Mouse (Mus musculus): Measurements from ENCODE around the gene Slc17a1. TPM values are rescaled to one million over a fixed set of nuclear protein-coding genes. Genes with fewer than 3 reads are reported as not detected.

The Slc17a1 gene
- polyA plus RNA-seq, 1 experiment from 2014 or later, result not detected

GRCm38 (mm10) chr13:23849299-23849698 is 18.3 kb upstream of the Slc17a1 start:
- Histone ChIP-seq H3K9me3 (ENCODE audit: control insufficient read depth, low read length) (no peaks in the 10 kb centered on the region), H3K27me3 (ENCODE audit: control insufficient read depth, insufficient read depth, low read length) (no peaks in the 10 kb centered on the region), H3K9ac (replicated peaks; ENCODE audit: low read length) (no peak overlapping the region), H3K4me1 (ENCODE audit: control insufficient read depth, insufficient read depth, low read length) (no peaks in the 10 kb centered on the region), H3K27ac (replicated peaks; ENCODE audit: low read depth, low read length) (no peak overlapping the region), H3K4me3 (replicated peaks; ENCODE audit: low read depth, low read length) (no peak overlapping the region), H3K36me3 (ENCODE audit: control insufficient read depth, insufficient read depth, low read length) (no peaks in the 10 kb centered on the region), H3K4me2 (ENCODE audit: low read length) (no peak overlapping the region)
- 92% methylated on average over 2 of the region's 2 CpGs for WGBS
- DNase-seq (no peak), ATAC-seq (ENCODE audit: low FRiP score, low TSS enrichment) (no peak)

GRCm38 (mm10) chr13:23856401-23856800 is 11.1 kb upstream of the Slc17a1 start:
- DNase-seq, result no peak
- H3K9ac ChIP-seq (replicated peaks; ENCODE audit: low read length), result no peak overlapping the region
- H3K9me3 ChIP-seq (ENCODE audit: control insufficient read depth, low read length), result no peaks in the 10 kb centered on the region
- H3K4me1 ChIP-seq (ENCODE audit: control insufficient read depth, insufficient read depth, low read length), result no peaks in the 10 kb centered on the region
- H3K27ac ChIP-seq (replicated peaks; ENCODE audit: low read depth, low read length), result no peak overlapping the region
- no peak for ATAC-seq (ENCODE audit: low FRiP score, low TSS enrichment)
- no peaks in the 10 kb centered on the region for H3K27me3 ChIP-seq (ENCODE audit: control insufficient read depth, insufficient read depth, low read length)
- H3K4me2 ChIP-seq (ENCODE audit: low read length), result no peak overlapping the region
- H3K36me3 ChIP-seq (ENCODE audit: control insufficient read depth, insufficient read depth, low read length), result no peaks in the 10 kb centered on the region
- 63% methylated on average over 3 of the region's 3 CpGs for WGBS
- no peak overlapping the region for H3K4me3 ChIP-seq (replicated peaks; ENCODE audit: low read depth, low read length)

GRCm38 (mm10) chr13:23861815-23862214 is 5.7 kb upstream of the Slc17a1 start:
- no peaks in the 10 kb centered on the region for H3K27me3 ChIP-seq (ENCODE audit: control insufficient read depth, insufficient read depth, low read length)
- H3K36me3 ChIP-seq (ENCODE audit: control insufficient read depth, insufficient read depth, low read length), result no peaks in the 10 kb centered on the region
- ATAC-seq (ENCODE audit: low FRiP score, low TSS enrichment), result no peak
- H3K4me1 ChIP-seq (ENCODE audit: control insufficient read depth, insufficient read depth, low read length), result no peaks in the 10 kb centered on the region
- no peak overlapping the region for H3K27ac ChIP-seq (replicated peaks; ENCODE audit: low read depth, low read length)
- no peaks in the 10 kb centered on the region for H3K9me3 ChIP-seq (ENCODE audit: control insufficient read depth, low read length)
- no peak overlapping the region for H3K9ac ChIP-seq (replicated peaks; ENCODE audit: low read length)
- no peak for DNase-seq
- no peak overlapping the region for H3K4me2 ChIP-seq (ENCODE audit: low read length)
- no peak overlapping the region for H3K4me3 ChIP-seq (replicated peaks; ENCODE audit: low read depth, low read length)

DNA sequence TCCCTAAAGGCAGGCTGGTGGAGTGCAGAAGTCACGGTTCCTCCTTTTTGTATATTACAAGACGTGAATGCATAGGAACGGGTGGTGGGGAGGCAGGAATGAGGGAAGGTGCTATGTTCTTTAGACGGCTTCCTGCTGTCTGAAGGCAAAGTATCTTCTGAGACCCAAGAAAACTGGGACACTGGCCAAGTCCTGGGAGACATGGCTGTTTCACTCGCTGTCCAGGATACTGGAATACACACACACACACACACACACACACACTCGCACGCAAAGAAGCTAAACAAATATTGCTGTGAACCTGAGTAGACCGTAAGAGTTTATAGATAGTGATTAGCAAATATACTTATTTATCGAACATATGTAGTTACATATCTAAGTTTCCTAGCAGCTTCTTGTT is 2.8 kb upstream of the Slc17a1 start:
- H3K27me3 ChIP-seq (ENCODE audit: control insufficient read depth, insufficient read depth, low read length), result no peaks in the 10 kb centered on the region
- no peak overlapping the region for H3K4me2 ChIP-seq (ENCODE audit: low read length)
- H3K9me3 ChIP-seq (ENCODE audit: control insufficient read depth, low read length), result no peaks in the 10 kb centered on the region
- H3K4me3 ChIP-seq (replicated peaks; ENCODE audit: low read depth, low read length), result no peak overlapping the region
- no peak for DNase-seq
- H3K27ac ChIP-seq (replicated peaks; ENCODE audit: low read depth, low read length), result no peak overlapping the region
- WGBS, result 89% methylated on average over 9 of the region's 9 CpGs
- no peaks in the 10 kb centered on the region for H3K4me1 ChIP-seq (ENCODE audit: control insufficient read depth, insufficient read depth, low read length)
- H3K36me3 ChIP-seq (ENCODE audit: control insufficient read depth, insufficient read depth, low read length), result no peaks in the 10 kb centered on the region
- ATAC-seq (ENCODE audit: low FRiP score, low TSS enrichment), result no peak
- H3K9ac ChIP-seq (replicated peaks; ENCODE audit: low read length), result no peak overlapping the region

DNA sequence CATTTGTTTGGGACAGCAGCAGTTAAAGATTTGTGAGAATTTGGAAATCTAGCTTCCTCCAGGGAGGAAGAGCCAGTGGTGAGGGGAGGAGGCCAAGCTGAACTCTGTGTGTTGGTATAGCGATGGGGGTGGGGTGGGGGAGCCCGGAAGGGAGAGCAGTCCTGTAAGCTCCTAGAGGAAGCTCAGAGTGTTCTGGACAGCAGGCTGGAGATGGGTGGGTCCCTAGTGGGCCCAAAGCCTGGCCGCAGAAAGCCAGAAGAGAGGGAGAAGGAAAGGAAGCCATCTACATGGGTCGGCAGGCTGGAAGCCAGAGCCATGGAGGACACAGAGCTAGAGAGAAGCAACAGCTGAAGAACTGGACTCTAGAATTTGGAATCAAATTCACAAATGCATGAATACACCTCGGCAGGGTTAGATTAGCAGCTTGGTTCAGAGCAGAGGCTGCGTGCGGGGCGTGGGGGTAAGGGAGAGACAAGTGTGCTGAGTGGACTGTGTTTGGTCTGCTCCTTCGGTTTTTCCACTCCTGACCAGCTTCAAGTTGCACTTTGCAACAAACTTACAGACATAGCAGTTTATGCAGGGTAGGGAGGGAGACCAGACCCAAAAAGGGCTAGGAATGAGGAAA is 1.4 kb upstream of the Slc17a1 start:
- WGBS, result 84% methylated on average over 9 of the region's 9 CpGs
- no peaks in the 10 kb centered on the region for H3K4me1 ChIP-seq (ENCODE audit: control insufficient read depth, insufficient read depth, low read length)

DNA sequence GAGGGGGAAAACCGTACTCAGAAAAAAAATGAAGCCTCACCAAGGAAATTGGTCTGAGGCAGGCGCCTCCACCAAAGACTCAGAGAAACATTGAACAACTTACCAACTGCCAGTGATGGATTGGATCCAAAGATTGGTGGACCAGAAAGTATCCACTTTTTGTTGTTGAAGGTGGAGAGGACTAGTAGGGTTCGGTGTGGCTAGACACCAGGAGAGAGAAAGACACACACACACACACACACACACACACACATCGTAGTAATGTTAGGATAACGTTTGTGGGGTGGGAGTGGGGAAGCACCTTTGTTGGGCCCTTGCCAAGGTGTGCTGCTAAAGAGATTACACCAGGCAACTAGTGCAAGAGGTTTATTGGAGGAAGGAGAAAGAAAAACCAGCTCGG is 550 bp upstream of the Slc17a1 start:
- Histone ChIP-seq H3K27me3 (ENCODE audit: control insufficient read depth, insufficient read depth, low read length) (no peaks in the 10 kb centered on the region), H3K9ac (replicated peaks; ENCODE audit: low read length) (no peak overlapping the region), H3K27ac (replicated peaks; ENCODE audit: low read depth, low read length) (no peak overlapping the region), H3K9me3 (ENCODE audit: control insufficient read depth, low read length) (no peaks in the 10 kb centered on the region), H3K4me3 (replicated peaks; ENCODE audit: low read depth, low read length) (no peak overlapping the region), H3K36me3 (ENCODE audit: control insufficient read depth, insufficient read depth, low read length) (no peaks in the 10 kb centered on the region), H3K4me1 (ENCODE audit: control insufficient read depth, insufficient read depth, low read length) (no peaks in the 10 kb centered on the region), H3K4me2 (ENCODE audit: low read length) (no peak overlapping the region)
- WGBS, result 94% methylated on average over 6 of the region's 6 CpGs
- no peak for DNase-seq
- ATAC-seq (ENCODE audit: low FRiP score, low TSS enrichment), result no peak

More for the DNA sequence above, 1.4 kb upstream of the Slc17a1 start:
- Histone ChIP-seq H3K27me3 (ENCODE audit: control insufficient read depth, insufficient read depth, low read length) (no peaks in the 10 kb centered on the region), H3K4me2 (ENCODE audit: low read length) (no peak overlapping the region), H3K9ac (replicated peaks; ENCODE audit: low read length) (no peak overlapping the region), H3K27ac (replicated peaks; ENCODE audit: low read depth, low read length) (no peak overlapping the region), H3K4me3 (replicated peaks; ENCODE audit: low read depth, low read length) (no peak overlapping the region), H3K9me3 (ENCODE audit: control insufficient read depth, low read length) (no peaks in the 10 kb centered on the region), H3K36me3 (ENCODE audit: control insufficient read depth, insufficient read depth, low read length) (no peaks in the 10 kb centered on the region)
- DNase-seq, result no peak
- no peak for ATAC-seq (ENCODE audit: low FRiP score, low TSS enrichment)

DNA sequence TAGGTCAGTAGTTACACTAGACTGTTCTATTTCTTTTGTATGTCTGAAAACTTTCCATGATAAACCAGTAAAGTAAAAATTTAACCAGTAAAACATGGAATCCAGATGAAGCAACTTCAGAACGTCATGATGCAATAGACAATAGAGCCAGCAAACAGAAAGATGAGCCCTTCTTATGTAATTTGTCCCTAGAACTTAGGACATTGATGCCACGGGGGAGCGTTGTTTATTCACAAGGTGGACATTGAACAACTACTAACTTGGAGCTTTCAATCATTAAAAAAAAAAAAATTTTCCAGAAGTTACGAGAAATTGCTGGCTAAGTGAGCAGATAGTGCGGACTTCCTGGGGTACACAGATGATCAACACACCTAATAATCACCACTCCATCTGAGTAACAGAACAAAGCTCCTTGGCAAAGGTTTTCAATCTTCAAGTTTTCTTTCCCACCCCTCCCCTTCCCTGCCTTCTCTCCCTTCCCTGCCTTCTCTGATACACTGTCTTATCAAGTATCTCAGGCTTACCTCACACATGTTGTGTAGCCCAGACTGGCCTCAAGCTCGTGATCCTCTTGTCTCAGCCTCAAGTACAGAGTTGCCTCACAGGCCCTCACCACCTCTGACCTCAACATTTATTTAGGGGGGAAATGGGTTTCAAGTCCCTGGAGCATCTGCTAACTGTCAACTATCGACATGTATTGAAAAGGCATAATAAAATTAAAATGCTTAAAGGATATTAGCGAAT is 1.4 kb downstream of the Slc17a1 start:
- DNase-seq, result no peak
- Histone ChIP-seq H3K27me3 (ENCODE audit: control insufficient read depth, insufficient read depth, low read length) (no peaks in the 10 kb centered on the region), H3K4me3 (replicated peaks; ENCODE audit: low read depth, low read length) (no peak overlapping the region), H3K9me3 (ENCODE audit: control insufficient read depth, low read length) (no peaks in the 10 kb centered on the region), H3K36me3 (ENCODE audit: control insufficient read depth, insufficient read depth, low read length) (no peaks in the 10 kb centered on the region), H3K4me1 (ENCODE audit: control insufficient read depth, insufficient read depth, low read length) (no peaks in the 10 kb centered on the region), H3K4me2 (ENCODE audit: low read length) (no peak overlapping the region), H3K27ac (replicated peaks; ENCODE audit: low read depth, low read length) (no peak overlapping the region), H3K9ac (replicated peaks; ENCODE audit: low read length) (no peak overlapping the region)
- ATAC-seq (ENCODE audit: low FRiP score, low TSS enrichment), result no peak
- WGBS, result 93% methylated on average over 8 of the region's 8 CpGs

DNA sequence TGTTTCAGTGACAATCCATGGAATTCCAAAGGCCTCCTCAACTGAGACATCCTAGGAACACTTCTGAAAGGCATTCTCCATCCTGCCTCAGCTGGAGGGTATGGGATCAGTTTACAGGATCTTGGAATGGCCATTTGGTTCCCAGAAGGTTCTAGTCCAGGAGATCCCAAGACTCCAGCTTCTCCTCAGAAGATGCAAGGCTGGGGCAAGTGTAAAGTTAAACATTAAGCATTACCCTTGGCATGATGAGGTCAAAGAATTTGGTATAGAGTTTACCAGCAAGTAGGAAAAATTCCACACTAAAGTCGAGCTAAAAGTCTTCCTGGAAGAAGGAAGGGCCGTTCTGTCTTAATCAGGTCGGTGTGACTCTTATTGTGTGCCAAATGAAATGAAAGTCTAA is 2.4 kb downstream of the Slc17a1 start:
- ATAC-seq (ENCODE audit: low FRiP score, low TSS enrichment), result no peak
- DNase-seq, result no peak
- no peak overlapping the region for H3K4me3 ChIP-seq (replicated peaks; ENCODE audit: low read depth, low read length)
- no peaks in the 10 kb centered on the region for H3K9me3 ChIP-seq (ENCODE audit: control insufficient read depth, low read length)
- no peaks in the 10 kb centered on the region for H3K4me1 ChIP-seq (ENCODE audit: control insufficient read depth, insufficient read depth, low read length)
- H3K4me2 ChIP-seq (ENCODE audit: low read length), result no peak overlapping the region
- 77% methylated on average over 3 of the region's 3 CpGs for WGBS
- H3K27me3 ChIP-seq (ENCODE audit: control insufficient read depth, insufficient read depth, low read length), result no peaks in the 10 kb centered on the region
- no peaks in the 10 kb centered on the region for H3K36me3 ChIP-seq (ENCODE audit: control insufficient read depth, insufficient read depth, low read length)
- H3K27ac ChIP-seq (replicated peaks; ENCODE audit: low read depth, low read length), result no peak overlapping the region
- H3K9ac ChIP-seq (replicated peaks; ENCODE audit: low read length), result no peak overlapping the region

DNA sequence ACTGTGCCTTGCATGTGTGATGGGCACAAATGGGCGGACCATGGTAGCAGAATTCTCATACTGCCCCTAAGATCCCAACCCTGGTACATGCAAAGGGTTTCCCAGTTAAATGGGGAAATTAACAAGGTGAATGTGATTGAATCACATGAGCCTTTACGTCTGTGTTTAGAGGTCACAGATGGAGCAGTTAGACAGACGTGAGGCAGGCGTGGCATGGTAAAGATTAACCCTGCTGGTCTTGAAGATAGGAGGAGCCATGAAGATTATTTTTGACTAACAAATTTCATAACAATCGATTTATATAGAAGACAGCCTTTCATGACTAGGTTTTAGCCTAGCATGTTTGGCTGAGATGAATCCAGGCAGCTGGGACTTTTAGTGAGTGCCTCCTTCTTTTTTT is 5.6 kb downstream of the Slc17a1 start:
- H3K4me1 ChIP-seq (ENCODE audit: control insufficient read depth, insufficient read depth, low read length), result no peaks in the 10 kb centered on the region
- no peaks in the 10 kb centered on the region for H3K27me3 ChIP-seq (ENCODE audit: control insufficient read depth, insufficient read depth, low read length)
- H3K9ac ChIP-seq (replicated peaks; ENCODE audit: low read length), result no peak overlapping the region
- DNase-seq (no peak), ATAC-seq (ENCODE audit: low FRiP score, low TSS enrichment) (no peak)
- H3K27ac ChIP-seq (replicated peaks; ENCODE audit: low read depth, low read length), result no peak overlapping the region
- WGBS, result 87% methylated on average over 5 of the region's 5 CpGs
- no peak overlapping the region for H3K4me3 ChIP-seq (replicated peaks; ENCODE audit: low read depth, low read length)
- no peak overlapping the region for H3K4me2 ChIP-seq (ENCODE audit: low read length)
- H3K9me3 ChIP-seq (ENCODE audit: control insufficient read depth, low read length), result no peaks in the 10 kb centered on the region
- no peaks in the 10 kb centered on the region for H3K36me3 ChIP-seq (ENCODE audit: control insufficient read depth, insufficient read depth, low read length)

Data from midbrain, embryonic 14.5 days (tissue).